Mouse (Mus musculus) G1E (cell line): Measurements from ENCODE around the gene Pter.

Experiments
- CTCF ChIP-seq: IDR thresholded peaks from 2 replicates; pipeline ENCODE4 v1.5.1; 2012; ENCODE audit warnings: low read depth, low read length, inconsistent platforms, mixed read lengths
- GATA1 ChIP-seq: IDR thresholded peaks from 2 replicates; pipeline ENCODE4 v1.6.1; 2012; ENCODE audit warnings: borderline replicate concordance, low read length, inconsistent platforms, mixed read lengths

- no peak for TF ChIP-seq GATA1
- TF ChIP-seq CTCF, result no peak
These were observed 10.1 kb downstream of the Pter start for GRCm38 (mm10) chr2:12933905-12934304.
